Mouse (Mus musculus): ENCODE data around the gene Grin2d.

- TF ChIP-seq POLR2A (IDR thresholded peaks at IDR 0.05; ENCODE audit: borderline replicate concordance, control insufficient read depth, low read depth, low read length): no peak
- TF ChIP-seq CTCF (IDR thresholded peaks at IDR 0.05; ENCODE audit: control insufficient read depth, insufficient read depth, low read length): no peak
Measured at GRCm38 (mm10) chr7:45850661-45851060, 27.5 kb downstream of the Grin2d start.
